7 mouse cellular contexts compared by ENCODE assay signal in the genomic region with DNA sequence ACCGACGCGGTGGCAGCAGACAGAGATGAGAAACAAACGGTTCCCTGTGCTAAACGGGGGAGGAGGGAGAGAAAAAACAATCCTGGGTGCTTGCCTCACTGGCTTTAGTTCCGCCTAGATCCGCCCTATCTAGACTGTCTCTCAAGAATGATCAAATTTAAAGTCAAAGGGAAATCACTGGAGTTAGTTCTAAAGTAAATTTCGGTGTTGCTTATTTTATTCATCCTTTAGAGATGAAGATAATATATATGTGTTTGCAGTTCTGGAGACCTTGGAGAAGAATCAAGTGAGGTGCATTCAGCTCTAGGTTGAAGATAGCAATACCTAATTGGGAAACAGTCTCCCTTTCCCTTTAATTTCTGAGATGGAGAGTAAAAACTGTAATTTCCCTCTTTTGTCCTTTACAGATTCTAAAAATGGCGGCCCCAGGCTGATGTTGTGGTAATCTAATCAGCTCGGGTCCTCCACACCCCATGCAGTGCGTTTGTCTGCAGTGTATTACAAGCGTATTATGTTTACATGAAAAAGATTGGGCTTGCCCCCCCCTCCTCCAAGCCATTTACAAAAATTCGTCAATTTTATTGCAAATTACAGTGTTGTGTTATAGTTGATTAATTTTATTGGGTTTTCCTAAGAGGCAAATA. TPM values are rescaled to one million over a fixed set of nuclear protein-coding genes. Genes with fewer than 3 reads are reported as not detected.
A peak's percentile ranks its signal among the peaks of the same experiment; 100 is the strongest.
DNase-seq lines count a peak whose midpoint lies in the region; ATAC-seq and TF ChIP-seq lines count a peak whose summit lies in the region.

No protein-coding gene starts in this region.

- TF ChIP-seq EP300 in liver, postnatal 0 days (IDR thresholded peaks at IDR 0.05; ENCODE audit: low read depth): no peak

- H3K27me3 ChIP-seq in lung, embryonic 15.5 days: no peaks in the 10 kb centered on the region
- no peaks in the 10 kb centered on the region for H3K27me3 ChIP-seq in heart, embryonic 14.5 days (ENCODE audit: control insufficient read depth, insufficient read depth, low read length)
- no peaks in the 10 kb centered on the region for H3K27me3 ChIP-seq in liver, postnatal 0 days (ENCODE audit: insufficient read depth, low read length)
- H3K27me3 ChIP-seq in stomach, embryonic 16.5 days (ENCODE audit: control insufficient read depth, insufficient read depth, low read length): no peaks in the 10 kb centered on the region

- no peak for ATAC-seq in lung, embryonic 15.5 days (ENCODE audit: borderline replicate concordance, extremely low read depth, low FRiP score, low TSS enrichment)
- ATAC-seq in heart, embryonic 14.5 days (ENCODE audit: insufficient number of reproducible peaks, insufficient read depth, low FRiP score, low read depth): no peak
- ATAC-seq in liver, postnatal 0 days: no peak
- no peak for ATAC-seq in stomach, embryonic 16.5 days (ENCODE audit: insufficient read depth, low FRiP score)

- H3K4me2 ChIP-seq in lung, embryonic 15.5 days: peak overlapping the region; percentile 77
- H3K4me2 ChIP-seq in heart, embryonic 14.5 days (ENCODE audit: low read length): peak overlapping the region; percentile 97
- peak overlapping the region; percentile 94 for H3K4me2 ChIP-seq in liver, postnatal 0 days (ENCODE audit: low read depth, low read length)
- peak overlapping the region; percentile 74 for H3K4me2 ChIP-seq in stomach, embryonic 16.5 days (ENCODE audit: low read depth, low read length)

- H3K36me3 ChIP-seq in lung, embryonic 15.5 days: no peaks in the 10 kb centered on the region
- H3K36me3 ChIP-seq in heart, embryonic 14.5 days (ENCODE audit: control insufficient read depth, insufficient read depth, low read length): no peaks in the 10 kb centered on the region
- 0 out of 2 replicates have a peak, but pooled peaks cover 2% of the 10 kb centered on the region for H3K36me3 ChIP-seq in liver, postnatal 0 days (replicated peaks; ENCODE audit: insufficient read depth, low read length)
- H3K36me3 ChIP-seq in stomach, embryonic 16.5 days (ENCODE audit: control insufficient read depth, insufficient read depth, low read length): no peaks in the 10 kb centered on the region

- H3K4me1 ChIP-seq in lung, embryonic 15.5 days: peaks cover 22% of the 10 kb centered on the region
- H3K4me1 ChIP-seq in heart, embryonic 14.5 days (ENCODE audit: control insufficient read depth in 2 of 2, insufficient read depth in 2 of 2, low read length in 2 of 2): peaks cover 0 to 22% of the 10 kb centered on the region in 2 experiments; a peak in 2 of 4 replicates
- H3K4me1 ChIP-seq in liver, postnatal 0 days (ENCODE audit: insufficient read depth): peaks cover 24% of the 10 kb centered on the region
- peaks cover 8% of the 10 kb centered on the region; the same call in 1 of the 2 replicates for H3K4me1 ChIP-seq in stomach, embryonic 16.5 days (ENCODE audit: control insufficient read depth, insufficient read depth, low read length)

- H3K4me3 ChIP-seq in lung, embryonic 15.5 days: peak overlapping the region; percentile 94
- H3K4me3 ChIP-seq in heart, embryonic 14.5 days (ENCODE audit: control insufficient read depth in 1 of 2, insufficient read depth in 1 of 2, low read depth in 1 of 2, low read length in 2 of 2): peak overlapping the region; percentile 67 to 76
- H3K4me3 ChIP-seq in liver, postnatal 0 days (ENCODE audit: low read depth, low read length): peak overlapping the region; percentile 91
- peak overlapping the region; percentile 79 for H3K4me3 ChIP-seq in stomach, embryonic 16.5 days (replicated peaks; ENCODE audit: low read length)

- under 1% methylated on average over 13 of the region's 13 CpGs for WGBS in lung, embryonic 15.5 days
- 0% methylated on average over 13 of the region's 13 CpGs for WGBS in heart, embryonic 14.5 days
- WGBS in liver, postnatal 0 days (ENCODE audit: insufficient replicate concordance): under 1% methylated on average over 13 of the region's 13 CpGs
- WGBS in stomach, embryonic 16.5 days: under 1% methylated on average over 13 of the region's 13 CpGs

- peak overlapping the region; percentile 100 for H3K27ac ChIP-seq in lung, embryonic 15.5 days
- H3K27ac ChIP-seq in heart, embryonic 14.5 days (replicated peaks in 1 of 2; ENCODE audit: control insufficient read depth in 1 of 2, insufficient read depth in 1 of 2, low read depth in 2 of 2, low read length in 2 of 2): peak overlapping the region; percentile 98 to 100
- peak overlapping the region; percentile 100 for H3K27ac ChIP-seq in liver, postnatal 0 days (ENCODE audit: low read depth)
- H3K27ac ChIP-seq in stomach, embryonic 16.5 days (ENCODE audit: low read length): peak overlapping the region; percentile 100

- no peak for DNase-seq in lung, postnatal 14 days
- peak; percentile 48 for DNase-seq in c-Kit-negative CD71-positive TER-119-positive erythroid progenitor cells, embryonic 14.5 days (ENCODE audit: low read depth, low spot score)
- no peak for DNase-seq in liver, postnatal 0 days
- no peak for DNase-seq in adrenal gland, adult 2 months

- H3K9me3 ChIP-seq in lung, embryonic 15.5 days: no peaks in the 10 kb centered on the region
- H3K9me3 ChIP-seq in heart, embryonic 14.5 days (ENCODE audit: control insufficient read depth, low read length): no peaks in the 10 kb centered on the region
- H3K9me3 ChIP-seq in liver, postnatal 0 days (ENCODE audit: low read length): no peaks in the 10 kb centered on the region
- H3K9me3 ChIP-seq in stomach, embryonic 16.5 days (replicated peaks; ENCODE audit: control insufficient read depth, low read length): no peaks in the 10 kb centered on the region

- TF ChIP-seq CTCF in liver, postnatal 0 days (IDR thresholded peaks at IDR 0.05; ENCODE audit: low read depth): no peak

- H3K9ac ChIP-seq in lung, embryonic 15.5 days: peak overlapping the region; percentile 94
- H3K9ac ChIP-seq in heart, embryonic 14.5 days (ENCODE audit: low read length): peak overlapping the region; percentile 100
- H3K9ac ChIP-seq in liver, postnatal 0 days (replicated peaks): peak overlapping the region; percentile 98
- H3K9ac ChIP-seq in stomach, embryonic 16.5 days (ENCODE audit: low read length): peak overlapping the region; percentile 96

RNA-seq across cellular contexts. Expression of a gene that starts 1.4 kb away (rescaled TPM):
- 94.8 and 99.4 TPM in 2 replicates for polyA plus RNA-seq in lung, embryonic 15.5 days (2015; fragmentation: Nextera tagmentation; extraction: Ambion mirVana)
- 61.2 and 63.4 TPM in 2 replicates for polyA plus RNA-seq in heart, embryonic 14.5 days (2014; fragmentation: Nextera tagmentation; extraction: Ambion mirVana)
- 27.5 and 28.5 TPM in 2 replicates for polyA plus RNA-seq in liver, postnatal 0 days (2015; fragmentation: Nextera tagmentation; extraction: Ambion mirVana)
- polyA plus RNA-seq in stomach, embryonic 16.5 days (2015; fragmentation: Nextera tagmentation; extraction: Ambion mirVana): 90.9 and 94.0 TPM in 2 replicates
- 10 to 100 TPM; 59.1 to 67.9 TPM for total RNA-seq in adrenal gland, adult 2 months (2021)
- polyA plus RNA-seq in adrenal gland, adult 2 months (2012; rRNA removed): 12.5 and 16.7 TPM in 2 replicates
